Mouse (Mus musculus): Measurements from ENCODE around the gene Plekha7.
A peak's percentile ranks its signal among the peaks of the same experiment; 100 is the strongest.

Plekha7 gene

DNA sequence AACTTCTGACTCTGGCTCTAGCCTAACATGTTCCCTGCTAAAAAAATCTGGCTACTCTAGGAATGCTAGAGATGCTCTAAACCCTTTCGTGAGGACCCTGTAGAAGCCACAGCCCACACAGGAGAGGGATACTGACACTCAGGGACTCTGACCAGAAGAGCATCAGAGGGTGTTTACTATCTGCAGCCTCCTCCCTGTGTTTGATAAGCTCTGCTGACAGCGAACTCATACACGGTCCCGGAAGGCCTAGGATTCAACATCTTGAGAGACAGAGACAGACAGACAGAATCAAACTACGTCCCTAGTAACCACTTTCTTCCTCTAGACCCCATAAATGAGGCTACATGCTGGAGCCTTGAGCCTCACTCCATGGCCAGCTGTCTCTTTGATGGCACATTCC, 20.2 kb downstream of the Plekha7 start:
- no peak for DNase-seq

- DNase-seq = no peak
Measured at GRCm38 (mm10) chr7:116286611-116287355, 21.4 kb downstream of the Plekha7 start.

- DNase-seq = no peak
Measured at GRCm38 (mm10) chr7:116286173-116286572, 22.0 kb downstream of the Plekha7 start.

DNA sequence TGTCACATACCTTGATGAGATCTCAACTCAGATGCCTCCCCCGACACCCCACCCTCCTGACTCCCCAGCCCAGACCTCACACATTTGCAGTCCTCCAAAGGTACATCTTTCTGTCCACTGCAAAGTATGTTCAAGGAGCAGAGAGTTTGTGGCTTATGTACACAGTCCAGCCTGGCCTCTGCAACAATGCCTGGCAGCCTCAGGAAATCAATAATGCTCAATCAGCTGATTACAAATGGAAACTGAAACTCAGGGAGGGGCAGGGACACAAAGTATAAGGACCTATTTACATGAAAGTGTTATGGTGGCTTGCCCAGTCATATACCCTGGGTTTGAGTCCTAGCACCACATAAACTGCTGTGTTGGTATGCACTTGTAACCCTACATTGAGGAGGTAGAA, 23.0 kb downstream of the Plekha7 start:
- no peak for DNase-seq

GRCm38 (mm10) chr7:116282755-116283154, 25.4 kb downstream of the Plekha7 start:
- peak; percentile 3 to 9 for DNase-seq

GRCm38 (mm10) chr7:116280126-116280525, 28.1 kb downstream of the Plekha7 start:
- no peak for DNase-seq

GRCm38 (mm10) chr7:116278280-116278679, 29.9 kb downstream of the Plekha7 start:
- DNase-seq = no peak

- DNase-seq = peak in 1 of 2 experiments; percentile 4
Measured at GRCm38 (mm10) chr7:116276315-116276714, 31.9 kb downstream of the Plekha7 start.

DNA sequence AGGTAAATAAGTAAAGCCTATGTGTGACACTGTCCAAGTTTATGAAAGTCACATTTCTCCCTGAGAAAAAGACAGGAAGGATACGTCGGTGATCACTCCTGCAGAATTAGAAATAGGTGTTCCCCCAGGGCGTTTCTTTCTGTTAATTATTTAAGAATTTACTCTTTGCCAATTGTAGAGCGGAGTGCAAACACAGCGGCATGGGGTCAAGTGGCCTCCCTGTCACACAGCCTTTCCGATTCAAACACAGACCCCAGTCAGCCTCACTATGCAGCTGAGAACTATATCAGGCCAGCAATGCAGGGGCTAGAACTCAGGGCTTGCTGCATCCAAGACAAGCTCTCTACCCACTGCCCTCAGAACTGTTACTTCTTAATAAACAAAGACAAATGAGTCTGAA, 35.1 kb downstream of the Plekha7 start:
- no peak for DNase-seq

GRCm38 (mm10) chr7:116269501-116269995, 38.6 kb downstream of the Plekha7 start:
- no peak for DNase-seq

DNA sequence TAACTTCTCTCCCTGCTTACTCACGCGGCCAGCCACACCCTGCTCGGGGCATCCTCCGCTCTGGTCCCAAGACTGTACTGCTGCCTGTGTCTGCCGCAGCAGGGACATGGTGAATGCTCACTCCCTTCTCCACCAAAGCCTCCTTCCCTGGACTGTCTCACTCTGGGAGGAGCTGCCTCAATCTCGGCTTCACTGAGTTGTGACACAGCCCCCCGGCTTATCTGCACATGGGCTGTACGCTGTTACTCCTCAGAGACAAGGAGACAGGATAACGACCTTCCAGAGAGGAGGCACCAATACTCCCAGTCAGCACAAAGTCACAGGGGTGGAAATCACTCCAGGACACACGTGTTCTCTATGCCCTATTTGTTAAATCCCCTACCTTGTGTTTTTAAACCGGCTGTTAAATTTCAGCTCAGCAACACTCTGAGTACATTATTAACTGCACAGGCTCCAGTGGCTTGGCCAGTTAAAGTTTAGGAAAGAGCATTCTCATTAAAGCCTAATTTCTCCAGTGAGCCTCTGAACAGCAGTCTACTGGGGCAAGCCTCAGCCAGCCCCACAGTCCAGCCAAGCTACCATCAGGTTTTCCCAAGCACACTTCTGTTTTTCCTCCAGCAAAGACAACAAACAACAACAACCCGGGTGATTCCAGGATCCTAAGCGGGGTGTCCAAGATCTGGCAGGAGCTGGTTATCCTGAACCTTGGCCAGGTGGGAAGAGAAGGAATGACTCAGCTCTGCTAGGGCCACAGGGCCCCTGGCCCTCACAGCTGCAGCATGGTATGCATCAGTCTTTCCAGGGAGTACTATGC, 39.9 kb downstream of the Plekha7 start:
- DNase-seq = no peak

DNA sequence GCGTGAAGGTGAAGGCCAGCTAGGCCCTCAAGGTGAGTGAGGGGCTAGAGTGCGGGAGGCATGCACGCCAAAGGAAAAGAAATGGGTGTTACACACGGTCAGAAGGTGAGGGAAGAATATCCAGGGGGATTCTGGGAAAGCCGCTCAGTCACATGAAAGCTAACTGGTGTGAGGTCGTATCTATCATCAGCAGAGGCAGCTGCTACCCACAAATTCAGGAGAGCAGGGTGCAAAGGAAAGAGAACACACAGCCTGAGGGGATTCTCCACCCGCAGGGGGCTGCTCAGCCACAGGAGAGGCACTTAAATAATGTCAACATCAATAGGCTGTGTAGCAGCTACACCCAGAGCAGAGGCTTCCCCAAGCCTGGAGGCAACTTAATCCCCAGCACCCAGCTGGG, 44.9 kb downstream of the Plekha7 start:
- DNase-seq = no peak

GRCm38 (mm10) chr7:116262508-116262907, 45.7 kb downstream of the Plekha7 start:
- no peak for DNase-seq

GRCm38 (mm10) chr7:116262101-116262500, 46.1 kb downstream of the Plekha7 start:
- DNase-seq = no peak

DNA sequence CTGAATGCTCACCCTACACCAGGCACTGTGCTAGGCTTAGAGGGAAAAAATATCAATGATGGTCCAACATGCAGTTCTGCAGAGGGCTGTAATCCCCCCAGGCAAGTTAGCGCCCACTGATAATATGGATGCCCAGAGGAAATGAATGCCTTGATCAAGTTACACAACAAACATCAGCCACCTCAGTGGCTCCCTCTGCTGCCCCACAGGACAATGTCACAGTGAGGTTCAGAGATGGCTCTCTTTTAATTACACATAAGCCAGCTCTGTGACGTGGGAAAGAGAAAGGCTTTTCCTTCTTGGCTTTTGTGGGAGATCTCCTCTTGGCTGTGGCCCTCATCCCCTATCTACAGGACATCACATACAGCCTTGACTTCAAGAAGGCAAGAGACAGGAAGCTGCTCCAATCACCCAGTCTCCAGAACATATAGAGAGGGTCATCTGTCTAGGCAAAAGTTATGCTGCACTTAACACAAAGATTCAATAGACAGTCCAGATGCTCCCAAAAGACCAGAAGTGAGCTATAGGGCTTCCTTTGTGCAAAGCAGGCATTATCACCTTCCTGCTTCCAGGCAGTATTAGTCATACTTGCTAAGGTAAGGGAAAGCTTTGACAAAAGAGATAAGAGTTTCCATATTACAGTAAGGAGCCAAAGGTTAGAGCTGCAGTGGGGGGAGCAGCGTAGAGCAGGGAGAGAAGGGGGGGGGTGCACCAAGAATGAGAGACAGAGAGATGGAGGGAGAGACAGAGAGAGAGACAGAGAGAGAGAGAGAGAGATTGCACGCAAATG, 47.2 kb downstream of the Plekha7 start:
- no peak for DNase-seq

GRCm38 (mm10) chr7:116258464-116259185, 49.6 kb downstream of the Plekha7 start:
- DNase-seq = no peak

DNA sequence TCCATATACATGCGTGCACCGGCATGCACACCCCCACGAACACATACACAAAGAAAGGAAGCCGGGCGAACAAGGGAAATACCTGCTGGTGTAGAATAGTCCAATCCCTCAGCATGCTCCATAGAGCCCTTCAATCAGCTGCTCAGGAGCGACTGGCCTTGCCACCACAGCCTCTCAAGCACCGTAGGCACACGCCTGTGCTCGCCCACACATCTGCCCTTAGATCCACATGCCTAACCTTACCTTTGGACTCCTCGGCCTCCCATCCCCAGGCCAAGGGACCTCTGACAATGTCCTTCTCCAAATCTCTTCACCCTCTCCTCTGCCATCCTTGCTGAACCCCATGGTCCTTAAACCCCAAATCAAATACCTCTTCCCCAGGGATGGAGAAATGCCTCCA, 50.2 kb downstream of the Plekha7 start:
- no peak for DNase-seq

- no peak for DNase-seq
Measured at GRCm38 (mm10) chr7:116255664-116256063, 52.5 kb downstream of the Plekha7 start.

DNA sequence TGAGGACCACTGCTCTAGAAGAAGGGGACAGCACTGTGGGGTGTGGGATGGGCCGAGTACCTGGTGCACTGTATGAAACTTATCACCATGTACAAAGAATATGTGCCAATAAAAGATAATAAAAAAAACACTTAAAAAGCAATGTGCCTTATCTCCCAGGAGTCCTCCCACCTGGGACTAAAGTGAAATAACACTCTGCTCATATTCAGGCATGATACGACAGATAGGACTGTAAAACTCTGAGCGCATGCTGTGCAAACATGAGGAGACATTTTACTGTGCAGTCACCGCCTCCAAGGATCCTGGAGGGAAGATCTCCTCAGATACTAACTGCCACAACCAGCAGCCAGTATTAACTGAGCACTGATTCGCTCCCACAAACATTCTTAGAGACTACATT, 53.5 kb downstream of the Plekha7 start:
- no peak for DNase-seq

DNA sequence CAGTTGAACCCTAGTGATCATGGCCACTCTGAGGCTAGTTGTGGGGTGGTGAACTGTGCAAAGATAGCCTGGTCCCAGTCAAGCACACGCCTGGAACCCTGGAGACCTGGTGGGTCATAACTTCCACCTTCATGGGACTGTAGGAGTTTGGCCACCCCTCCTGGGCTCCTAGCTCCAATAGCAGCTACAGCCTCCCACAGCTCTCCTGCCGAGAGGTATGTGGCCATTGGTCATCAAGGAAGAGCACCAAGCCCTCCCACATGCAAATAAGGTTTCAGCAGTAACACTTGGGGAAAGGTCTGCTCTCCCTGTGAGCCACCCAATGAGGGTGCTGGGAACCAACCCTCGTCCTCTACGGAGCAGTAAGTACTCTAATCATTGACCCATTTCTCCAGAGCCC, 55.7 kb downstream of the Plekha7 start:
- no peak for DNase-seq

DNA sequence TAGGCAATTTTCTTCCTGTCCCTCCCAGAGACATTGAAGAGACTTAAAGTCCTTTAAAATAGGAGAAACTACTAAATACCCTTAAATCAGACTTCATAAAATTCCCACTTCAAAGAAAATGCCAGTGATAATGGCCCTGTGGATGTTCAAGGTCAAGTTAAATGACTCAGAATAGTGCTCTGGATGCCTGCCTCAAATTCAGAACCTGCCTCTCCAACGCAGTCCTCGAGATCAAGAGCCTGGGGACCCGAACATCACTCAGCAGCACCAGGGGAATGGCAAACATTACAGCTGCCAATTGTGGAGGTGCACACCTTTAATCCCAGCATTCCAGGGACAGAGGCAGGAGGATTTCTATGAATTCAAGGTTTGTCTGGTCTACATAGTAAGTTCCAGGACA, 56.7 kb downstream of the Plekha7 start:
- DNase-seq = no peak

GRCm38 (mm10) chr7:116248536-116248935, 59.6 kb downstream of the Plekha7 start:
- no peak for DNase-seq

GRCm38 (mm10) chr7:116247377-116247729, 60.8 kb downstream of the Plekha7 start:
- peak; percentile 34 to 38 for DNase-seq
